Mouse (Mus musculus): ENCODE data around the gene Milr1.
"Not testable (repeated sequence)": the region's sequence is repeated elsewhere in the genome, so short reads cannot be mapped to it uniquely, and the experiment has no call there.

The Milr1 gene

GRCm38 (mm10) chr11:106751039-106752018 is at the start of gene Milr1:
Milr1 (plus strand) TSS chr11:106751226.
- ATAC-seq (ENCODE audit: low TSS enrichment): no peak

DNA sequence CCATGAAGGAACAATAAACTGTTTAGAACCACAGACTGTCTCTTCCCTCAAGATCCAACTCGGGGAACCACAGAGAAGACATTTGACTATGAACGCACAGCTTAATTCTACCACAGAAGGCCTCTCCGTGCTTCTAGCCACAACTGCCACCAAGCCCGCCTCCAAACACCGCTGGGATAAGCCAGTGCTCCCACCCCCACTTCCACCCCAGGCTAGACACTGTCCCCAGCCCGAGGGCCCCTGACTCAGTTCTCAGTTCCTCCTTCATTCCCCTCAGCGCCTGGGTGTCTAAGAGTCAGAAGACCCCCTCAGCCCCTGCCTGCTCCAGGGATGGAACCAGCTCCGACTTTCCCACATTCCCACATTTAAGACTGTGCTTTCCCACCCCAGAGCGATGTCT is 49.4 kb upstream of the Milr1 start:
- no peak for ATAC-seq (ENCODE audit: low TSS enrichment)

DNA sequence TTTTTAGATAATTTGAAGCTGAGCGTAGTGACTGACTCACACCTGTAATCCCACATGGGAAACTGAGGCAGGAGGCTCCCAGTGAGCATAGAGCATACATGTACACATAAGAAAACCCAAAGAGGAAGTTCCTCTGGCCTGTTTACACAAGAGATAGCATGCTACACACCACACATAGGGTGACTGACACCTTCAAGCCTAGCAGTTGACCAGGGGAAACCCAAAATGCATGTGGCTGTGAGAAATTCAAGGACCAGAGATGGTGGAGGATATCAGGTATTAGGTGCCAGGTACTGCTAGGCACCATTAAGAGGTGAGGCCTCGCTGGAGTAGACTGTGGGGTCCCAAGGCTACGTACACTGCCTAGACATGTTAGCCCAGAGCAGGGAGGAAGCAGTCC is 48.4 kb upstream of the Milr1 start:
- ATAC-seq (ENCODE audit: low TSS enrichment): no peak

GRCm38 (mm10) chr11:106703931-106704330 is 47.1 kb upstream of the Milr1 start:
- ATAC-seq (ENCODE audit: low TSS enrichment): no peak

DNA sequence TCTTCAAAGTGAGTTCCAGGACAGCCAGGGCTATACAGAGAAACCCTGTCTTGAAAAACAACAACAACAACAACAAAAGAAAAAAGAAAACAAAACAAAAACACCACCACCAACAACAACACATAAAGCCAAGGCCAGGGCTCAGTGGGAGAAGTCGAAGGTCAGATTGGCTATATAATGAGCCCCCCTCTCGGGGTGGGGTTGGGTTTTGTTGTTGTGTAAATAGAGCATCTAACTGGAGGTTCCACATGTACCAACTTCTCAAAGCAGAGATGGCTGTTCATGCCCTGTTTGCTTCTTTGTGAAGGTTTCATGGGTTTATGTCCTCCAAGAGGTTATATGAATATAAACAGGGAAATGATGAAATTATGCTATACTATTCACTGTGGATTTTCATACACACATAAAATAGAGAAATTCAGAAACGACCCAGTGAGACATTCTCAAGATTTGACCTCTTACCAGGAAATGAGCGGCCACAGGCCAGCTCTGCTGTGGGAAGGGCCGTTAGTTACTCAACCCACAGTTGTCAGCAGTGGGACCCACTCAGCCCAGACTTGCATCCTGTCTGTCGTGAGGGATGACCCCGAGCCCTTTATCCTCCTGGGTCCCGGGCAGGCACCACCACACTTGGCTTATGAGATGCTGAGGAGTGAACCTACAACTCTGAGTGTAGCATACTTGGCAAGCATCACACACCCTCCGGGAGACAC is 46.5 kb upstream of the Milr1 start:
- no peak for ATAC-seq (ENCODE audit: low TSS enrichment)

DNA sequence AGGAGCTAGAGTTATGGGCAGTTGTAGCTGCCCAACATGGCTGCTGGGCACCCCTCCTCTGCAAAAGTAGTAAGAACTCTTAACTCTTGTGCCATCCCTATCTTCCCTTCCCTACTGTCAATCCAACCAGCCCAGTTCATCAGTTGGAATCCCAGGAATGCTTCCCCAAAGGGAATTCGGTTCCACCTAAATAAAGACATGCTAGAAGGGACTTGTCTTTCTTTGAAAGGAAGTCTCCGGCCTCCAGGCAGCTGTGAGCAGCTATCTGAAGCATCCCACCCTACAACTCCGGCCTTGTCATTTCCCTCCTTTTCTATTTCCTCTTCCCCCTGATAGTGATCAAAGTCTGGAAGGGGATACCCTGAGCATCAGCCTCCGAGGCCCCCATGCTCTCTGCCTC is 44.8 kb upstream of the Milr1 start:
- ATAC-seq (ENCODE audit: low TSS enrichment): no peak

DNA sequence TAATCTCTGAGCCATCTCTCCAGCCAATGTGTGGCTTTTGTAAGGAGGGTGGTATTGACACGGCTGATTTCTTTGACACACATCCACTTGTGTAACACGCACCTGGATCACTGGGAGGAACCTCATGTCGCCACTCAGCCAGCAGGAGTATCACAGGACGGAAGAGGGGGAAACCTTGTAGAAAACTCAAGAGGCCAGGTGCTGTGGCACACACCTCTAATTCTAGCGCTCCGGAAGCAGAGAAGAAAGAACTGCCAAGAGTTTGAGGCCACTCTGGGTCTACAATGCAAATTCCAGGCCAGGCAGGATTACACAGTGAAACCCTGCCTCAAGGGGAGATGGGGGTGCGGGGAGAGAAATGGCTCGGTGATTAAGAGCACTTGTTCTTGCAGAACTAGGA is 43.9 kb upstream of the Milr1 start:
- no peak for ATAC-seq (ENCODE audit: low TSS enrichment)

GRCm38 (mm10) chr11:106707866-106708265 is 43.2 kb upstream of the Milr1 start:
- no peak for ATAC-seq (ENCODE audit: low TSS enrichment)

GRCm38 (mm10) chr11:106709227-106709985 is 41.6 kb upstream of the Milr1 start:
- ATAC-seq (ENCODE audit: low TSS enrichment): no peak

DNA sequence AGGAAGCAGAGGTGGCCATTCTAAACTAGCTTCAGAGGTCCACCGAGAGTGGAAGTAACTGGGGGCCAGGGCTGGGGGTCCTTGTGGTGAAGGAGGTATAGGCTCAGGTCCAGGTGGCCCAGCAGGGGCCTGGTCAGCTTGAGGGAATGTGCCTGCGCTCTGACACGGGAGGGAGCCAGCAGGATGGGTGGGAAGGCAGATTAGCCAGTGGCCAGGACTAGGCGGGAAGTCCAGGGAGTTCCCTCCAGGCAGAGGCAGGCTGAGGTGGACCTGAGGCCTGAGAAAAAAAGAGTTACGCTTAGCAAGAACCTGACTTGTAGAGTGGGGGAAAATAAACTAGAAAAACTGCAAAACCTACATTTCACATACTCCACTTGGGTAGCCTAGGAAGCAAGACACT is 40.2 kb upstream of the Milr1 start:
- no peak for ATAC-seq (ENCODE audit: low TSS enrichment)

DNA sequence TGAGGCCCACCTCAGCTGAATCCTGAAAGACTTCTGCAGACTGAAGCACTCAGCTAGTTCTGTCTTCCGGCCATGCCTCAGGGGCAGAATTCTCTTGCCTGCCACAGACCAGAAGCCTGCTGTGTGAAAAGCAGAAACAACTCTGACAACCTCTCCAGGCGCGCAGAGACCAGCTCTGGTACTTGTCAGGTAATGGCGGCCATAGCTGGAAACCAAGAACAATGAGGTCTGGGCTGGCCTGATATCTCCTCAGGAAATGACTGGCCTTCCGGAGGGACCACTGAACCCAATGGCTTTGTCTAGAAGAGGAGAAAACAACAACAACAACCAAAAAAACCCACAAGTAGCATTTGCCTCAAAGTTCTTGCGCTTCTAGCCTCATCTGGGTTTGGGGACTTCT is 36.0 kb upstream of the Milr1 start:
- ATAC-seq (ENCODE audit: low TSS enrichment): no peak

DNA sequence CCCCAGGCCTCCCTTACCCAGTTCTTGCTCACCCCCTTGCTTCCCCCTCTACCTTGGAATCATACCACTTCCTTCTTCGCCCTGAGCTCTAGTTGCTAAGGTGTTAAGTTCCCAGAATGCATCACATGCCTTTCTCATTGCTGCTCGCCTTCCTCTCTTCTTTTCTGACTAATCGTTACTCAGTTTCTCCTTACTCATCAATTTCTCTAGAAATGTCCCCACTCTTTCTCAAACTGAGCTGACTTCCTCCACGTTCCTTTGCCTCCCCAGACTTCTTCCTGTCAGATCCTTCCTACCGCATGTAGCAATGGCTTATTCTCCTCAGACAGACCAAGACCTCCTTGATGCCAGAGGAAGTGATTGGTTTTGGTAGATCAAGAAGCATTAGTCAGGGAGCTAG is 34.5 kb upstream of the Milr1 start:
- ATAC-seq (ENCODE audit: low TSS enrichment): no peak

- ATAC-seq (ENCODE audit: low TSS enrichment): no peak
Measured at GRCm38 (mm10) chr11:106720379-106720778, 30.6 kb upstream of the Milr1 start.

GRCm38 (mm10) chr11:106722831-106723361 is 28.1 kb upstream of the Milr1 start:
- ATAC-seq (ENCODE audit: low TSS enrichment): no peak

GRCm38 (mm10) chr11:106723611-106724125 is 27.4 kb upstream of the Milr1 start:
- ATAC-seq (ENCODE audit: low TSS enrichment): no peak

- ATAC-seq (ENCODE audit: low TSS enrichment): no peak
Measured at GRCm38 (mm10) chr11:106724176-106724915, 26.7 kb upstream of the Milr1 start.

DNA sequence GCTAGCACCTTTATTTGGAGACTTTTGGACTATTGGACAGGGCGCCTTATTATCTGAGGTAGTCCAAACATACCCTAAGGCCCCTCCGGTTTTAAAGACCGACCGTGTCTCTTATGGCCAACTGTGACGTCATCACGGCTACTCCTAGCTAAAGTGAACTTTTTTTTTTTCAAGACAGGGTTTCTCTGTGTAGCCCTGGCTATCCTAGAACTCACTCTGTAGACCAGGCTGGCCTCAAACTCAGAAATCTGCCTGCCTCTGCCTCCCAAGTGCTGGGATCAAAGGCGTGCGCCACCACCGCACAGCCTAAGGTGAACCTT is 26.1 kb upstream of the Milr1 start:
- ATAC-seq (ENCODE audit: low TSS enrichment): not testable (repeated sequence)

GRCm38 (mm10) chr11:106727967-106728366 is 23.1 kb upstream of the Milr1 start:
- no peak for ATAC-seq (ENCODE audit: low TSS enrichment)

DNA sequence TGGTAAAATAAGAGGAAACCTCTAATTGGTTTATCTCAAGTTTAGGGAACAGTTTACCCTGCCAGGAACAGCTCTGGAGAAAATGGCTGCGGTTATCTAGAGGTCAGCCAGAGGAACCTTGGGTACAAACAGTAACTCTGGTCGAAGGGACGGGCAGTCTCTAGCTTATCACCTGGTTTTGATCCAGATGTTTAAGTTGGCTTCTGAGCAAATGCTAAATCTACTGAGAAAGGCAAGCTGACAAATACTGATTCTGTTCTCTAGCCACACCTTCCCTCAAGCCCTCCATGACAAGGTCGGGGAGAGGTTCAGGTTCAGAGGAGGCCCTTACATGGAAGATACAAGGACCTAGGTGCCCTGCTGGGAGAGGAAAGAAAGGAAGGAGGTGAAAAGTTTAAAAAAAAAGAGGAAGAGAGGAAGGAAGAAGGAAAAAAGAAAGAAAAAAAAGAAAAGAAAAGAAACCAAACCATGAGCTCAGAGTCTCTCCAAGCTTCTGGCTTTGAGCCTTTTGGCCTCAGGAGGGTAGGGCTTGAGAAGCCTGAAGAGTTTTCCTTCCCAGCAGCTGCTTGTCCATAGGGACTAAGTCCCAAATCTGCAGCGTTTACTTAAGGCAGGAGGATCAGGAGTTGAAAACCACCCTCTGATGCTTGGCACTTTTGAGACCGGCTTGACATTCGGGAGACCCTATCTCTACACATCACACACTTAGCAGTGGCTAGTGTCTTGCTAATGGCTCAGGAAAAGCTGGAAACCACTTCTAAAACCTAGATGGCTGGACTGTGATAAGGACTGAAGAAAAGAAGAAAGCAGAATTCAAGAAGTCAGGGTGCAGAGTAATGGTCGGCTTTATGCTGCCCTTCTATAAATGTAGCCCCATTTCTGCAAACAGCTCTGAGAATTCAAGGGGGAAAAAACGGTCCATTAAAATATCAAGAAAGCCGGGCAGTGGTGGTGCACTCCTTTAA is 22.3 kb upstream of the Milr1 start:
- no peak for ATAC-seq (ENCODE audit: low TSS enrichment)

- ATAC-seq (ENCODE audit: low TSS enrichment): no peak
Measured at GRCm38 (mm10) chr11:106729656-106730055, 21.4 kb upstream of the Milr1 start.
